Mouse (Mus musculus): ENCODE data around the gene Klk1b1. TPM values are rescaled to one million over a fixed set of nuclear protein-coding genes. Genes with fewer than 3 reads are reported as not detected.
"Not testable (repeated sequence)": the region's sequence is repeated elsewhere in the genome, so short reads cannot be mapped to it uniquely, and the experiment has no call there.

The Klk1b1 gene
- polyA plus RNA-seq, 1 experiment: 2.1 TPM

DNA sequence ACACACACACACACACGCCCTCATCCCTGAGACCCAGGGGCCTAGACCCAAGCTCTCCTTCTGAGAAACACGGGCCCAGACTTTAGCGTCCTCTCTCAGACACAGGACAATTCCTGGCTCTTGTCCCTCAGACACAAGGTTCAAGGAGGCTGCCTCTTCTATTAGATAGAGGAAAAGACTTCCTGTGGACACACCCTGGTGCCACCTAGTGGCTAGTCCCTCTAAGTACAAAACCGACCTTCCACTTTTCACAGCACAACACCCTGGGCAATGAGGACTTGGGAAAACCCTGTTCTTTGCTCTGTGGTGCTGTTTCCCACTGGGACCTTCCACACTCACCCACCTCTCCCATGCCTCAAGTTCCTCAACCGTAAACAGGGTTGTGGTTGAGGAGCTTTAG, 40.6 kb upstream of the Klk1b1 start:
- Histone ChIP-seq H3K27me3 (ENCODE audit: control insufficient read depth, insufficient read depth, low read length) (no peaks in the 10 kb centered on the region), H3K36me3 (ENCODE audit: control insufficient read depth, insufficient read depth, low read length) (no peaks in the 10 kb centered on the region), H3K27ac (ENCODE audit: control insufficient read depth, insufficient read depth, low read depth, low read length) (no peak overlapping the region), H3K4me1 (ENCODE audit: control insufficient read depth, insufficient read depth, low read length) (peaks cover 7% of the 10 kb centered on the region), H3K4me3 (ENCODE audit: control insufficient read depth, low read depth, low read length) (no peak overlapping the region)
- TF ChIP-seq POLR2A (IDR thresholded peaks at IDR 0.05; ENCODE audit: control insufficient read depth, low read depth, low read length) (no peak), CTCF (IDR thresholded peaks at IDR 0.05; ENCODE audit: control insufficient read depth, insufficient read depth, insufficient replicate concordance, low read depth, low read length) (no peak)

DNA sequence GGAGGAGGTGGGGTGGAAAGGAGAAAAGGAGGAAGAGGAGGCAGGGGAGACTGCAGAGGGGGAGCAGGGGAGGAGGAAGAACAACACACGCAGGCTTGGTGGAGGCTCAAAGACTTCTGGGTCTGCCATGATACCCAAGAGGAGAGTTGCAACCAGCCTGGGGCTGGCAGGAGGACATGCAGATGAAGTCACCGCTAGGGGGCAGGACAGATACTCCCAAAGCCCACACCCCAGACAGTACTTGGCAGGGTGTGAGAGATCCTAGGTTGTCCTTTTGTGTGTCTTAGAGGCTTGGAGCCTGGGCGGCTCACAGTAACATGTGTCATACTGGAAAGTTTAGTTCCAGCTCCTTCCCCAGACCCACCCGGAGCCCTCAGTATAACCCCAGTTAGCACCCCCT, 38.0 kb upstream of the Klk1b1 start:
- TF ChIP-seq CTCF (IDR thresholded peaks at IDR 0.05; ENCODE audit: control insufficient read depth, insufficient read depth, insufficient replicate concordance, low read depth, low read length) (peak; percentile 64; the same call in 1 of the 2 replicates), POLR2A (IDR thresholded peaks at IDR 0.05; ENCODE audit: control insufficient read depth, low read depth, low read length) (no peak)
- Histone ChIP-seq H3K36me3 (ENCODE audit: control insufficient read depth, insufficient read depth, low read length) (no peaks in the 10 kb centered on the region), H3K4me1 (ENCODE audit: control insufficient read depth, insufficient read depth, low read length) (peaks cover 7% of the 10 kb centered on the region), H3K4me3 (ENCODE audit: control insufficient read depth, low read depth, low read length) (peak overlapping the region; percentile 64), H3K27ac (ENCODE audit: control insufficient read depth, insufficient read depth, low read depth, low read length) (no peak overlapping the region), H3K27me3 (ENCODE audit: control insufficient read depth, insufficient read depth, low read length) (no peaks in the 10 kb centered on the region)

DNA sequence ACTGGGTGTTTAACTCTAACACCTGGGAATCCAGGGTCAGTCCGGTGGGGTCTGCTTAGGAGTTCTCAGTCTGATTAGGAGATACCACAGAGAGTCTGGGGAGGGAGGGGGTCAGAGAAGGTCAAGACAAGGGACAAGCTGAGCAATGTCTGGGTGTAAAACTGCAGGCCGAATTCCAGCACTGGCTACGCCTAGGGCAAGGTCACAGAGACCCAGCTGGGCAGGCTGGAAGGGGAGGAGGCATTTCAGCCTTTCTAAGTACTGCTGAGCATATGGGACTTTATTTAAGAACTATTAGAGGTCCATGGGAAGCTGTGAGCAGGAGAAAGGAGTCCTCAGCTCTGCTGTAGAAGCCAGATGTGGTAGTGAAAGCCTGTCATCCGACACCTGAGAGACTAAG, 34.2 kb upstream of the Klk1b1 start:
- Histone ChIP-seq H3K27ac (ENCODE audit: control insufficient read depth, insufficient read depth, low read depth, low read length) (no peak overlapping the region), H3K27me3 (ENCODE audit: control insufficient read depth, insufficient read depth, low read length) (no peaks in the 10 kb centered on the region), H3K36me3 (ENCODE audit: control insufficient read depth, insufficient read depth, low read length) (no peaks in the 10 kb centered on the region), H3K4me3 (ENCODE audit: control insufficient read depth, low read depth, low read length) (no peak overlapping the region), H3K4me1 (ENCODE audit: control insufficient read depth, insufficient read depth, low read length) (peaks cover 10% of the 10 kb centered on the region)
- TF ChIP-seq CTCF (IDR thresholded peaks at IDR 0.05; ENCODE audit: control insufficient read depth, insufficient read depth, insufficient replicate concordance, low read depth, low read length): no peak
- TF ChIP-seq POLR2A (IDR thresholded peaks at IDR 0.05; ENCODE audit: control insufficient read depth, low read depth, low read length): no peak

DNA sequence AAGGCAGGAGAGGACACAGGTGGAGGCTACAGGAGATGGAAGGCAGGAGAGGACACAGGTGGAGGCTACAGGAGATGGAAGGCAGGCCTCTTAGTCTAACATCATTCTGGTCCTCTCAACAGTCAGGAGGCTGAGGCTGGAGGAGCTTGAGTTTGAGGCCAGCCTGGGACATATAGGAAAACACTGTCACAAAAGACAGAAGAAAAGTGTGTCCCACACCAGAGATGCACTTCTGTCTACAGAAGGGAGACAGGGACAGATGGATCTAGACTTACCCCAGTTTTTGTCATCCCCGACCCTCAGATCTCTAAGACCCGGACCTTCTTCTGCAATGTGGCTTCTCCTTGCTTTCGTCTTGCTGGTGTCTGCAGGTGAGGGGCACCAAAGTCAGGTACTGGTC, 33.1 kb upstream of the Klk1b1 start, which contains the start of gene Klk15:
TSS of gene Klk15 (plus strand) at position 301 of the 400 bp plus-strand sequence.
- TF ChIP-seq POLR2A (IDR thresholded peaks at IDR 0.05; ENCODE audit: control insufficient read depth, low read depth, low read length) (no peak), CTCF (IDR thresholded peaks at IDR 0.05; ENCODE audit: control insufficient read depth, insufficient read depth, insufficient replicate concordance, low read depth, low read length) (no peak)

DNA sequence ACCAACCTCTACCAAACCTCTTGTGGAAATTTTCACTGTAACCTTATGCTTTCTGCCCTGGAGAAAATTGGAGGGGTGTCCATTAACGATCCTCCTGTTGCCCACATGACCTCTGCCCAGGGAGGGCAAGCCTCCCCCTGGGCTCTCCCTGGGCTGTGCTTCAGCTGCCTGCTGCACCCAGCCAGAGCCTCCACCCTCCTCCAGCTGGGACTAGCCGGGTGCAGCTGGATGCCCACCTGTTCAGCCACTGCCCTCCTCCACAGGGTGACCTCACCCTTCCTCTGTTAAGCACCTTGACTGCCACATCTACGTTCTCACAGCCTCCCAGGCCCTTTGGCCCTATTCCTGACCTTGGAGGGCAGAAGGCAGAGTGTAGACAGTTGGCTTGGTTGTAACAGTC, 31.8 kb upstream of the Klk1b1 start:
- Histone ChIP-seq H3K27ac (ENCODE audit: control insufficient read depth, insufficient read depth, low read depth, low read length) (no peak overlapping the region), H3K4me3 (ENCODE audit: control insufficient read depth, low read depth, low read length) (no peak overlapping the region), H3K36me3 (ENCODE audit: control insufficient read depth, insufficient read depth, low read length) (no peaks in the 10 kb centered on the region), H3K4me1 (ENCODE audit: control insufficient read depth, insufficient read depth, low read length) (peaks cover 6% of the 10 kb centered on the region), H3K27me3 (ENCODE audit: control insufficient read depth, insufficient read depth, low read length) (no peaks in the 10 kb centered on the region)
- no peak for TF ChIP-seq POLR2A (IDR thresholded peaks at IDR 0.05; ENCODE audit: control insufficient read depth, low read depth, low read length)
- TF ChIP-seq CTCF (IDR thresholded peaks at IDR 0.05; ENCODE audit: control insufficient read depth, insufficient read depth, insufficient replicate concordance, low read depth, low read length): no peak

More for the DNA sequence above, 33.1 kb upstream of the Klk1b1 start, which contains the start of gene Klk15:
- Histone ChIP-seq H3K27ac (ENCODE audit: control insufficient read depth, insufficient read depth, low read depth, low read length) (no peak within 1 kb of the TSS), H3K4me3 (ENCODE audit: control insufficient read depth, low read depth, low read length) (no peak within 1 kb of the TSS), H3K4me1 (ENCODE audit: control insufficient read depth, insufficient read depth, low read length) (peaks cover 13% of the 10 kb centered on the region), H3K27me3 (ENCODE audit: control insufficient read depth, insufficient read depth, low read length) (no peaks in the 10 kb centered on the region), H3K36me3 (ENCODE audit: control insufficient read depth, insufficient read depth, low read length) (no peaks in the 10 kb centered on the region)

DNA sequence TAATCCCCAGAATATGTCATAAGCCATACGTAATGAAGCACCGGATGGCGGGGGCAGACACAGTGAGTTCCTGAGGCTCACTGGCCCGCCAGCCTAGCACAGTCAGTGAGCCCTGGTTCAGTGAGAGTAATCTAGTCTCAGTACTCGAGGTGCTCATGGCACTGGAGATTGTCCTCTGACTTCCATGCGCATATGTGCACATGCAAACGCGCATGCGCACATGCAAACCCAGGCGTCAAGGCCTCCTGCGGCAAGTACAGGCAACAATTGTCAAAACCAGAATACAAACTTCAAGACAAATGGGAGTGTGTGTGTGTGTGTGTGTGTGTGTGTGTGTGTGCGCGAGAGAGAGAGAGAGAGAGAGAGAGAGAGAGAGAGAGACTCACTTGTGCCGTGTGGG, 30.0 kb upstream of the Klk1b1 start:
- TF ChIP-seq CTCF (IDR thresholded peaks at IDR 0.05; ENCODE audit: control insufficient read depth, insufficient read depth, insufficient replicate concordance, low read depth, low read length): no peak
- no peak for TF ChIP-seq POLR2A (IDR thresholded peaks at IDR 0.05; ENCODE audit: control insufficient read depth, low read depth, low read length)
- Histone ChIP-seq H3K27ac (ENCODE audit: control insufficient read depth, insufficient read depth, low read depth, low read length) (no peak overlapping the region), H3K27me3 (ENCODE audit: control insufficient read depth, insufficient read depth, low read length) (no peaks in the 10 kb centered on the region), H3K36me3 (ENCODE audit: control insufficient read depth, insufficient read depth, low read length) (no peaks in the 10 kb centered on the region), H3K4me1 (ENCODE audit: control insufficient read depth, insufficient read depth, low read length) (peaks cover 6% of the 10 kb centered on the region), H3K4me3 (ENCODE audit: control insufficient read depth, low read depth, low read length) (no peak overlapping the region)

DNA sequence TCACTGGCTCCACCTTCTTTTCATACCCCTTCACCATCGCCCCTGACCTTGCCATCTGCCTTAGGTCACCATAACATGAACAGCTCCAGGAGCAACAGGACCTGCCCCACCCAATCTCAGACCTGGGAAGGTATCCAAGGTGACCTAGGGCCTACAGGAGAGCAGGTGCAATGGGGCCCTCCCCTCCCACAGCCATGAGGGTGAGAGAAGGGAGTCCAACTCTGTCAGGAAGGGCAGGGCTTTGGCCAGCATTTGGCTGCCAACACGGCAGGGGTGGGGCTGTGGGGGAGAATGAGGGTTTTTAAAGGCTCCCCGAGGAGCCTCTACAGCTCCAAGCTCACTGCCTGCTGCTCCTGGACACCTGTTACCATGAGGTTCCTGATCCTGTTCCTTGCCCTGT, 24.3 kb upstream of the Klk1b1 start:
- H3K36me3 ChIP-seq (ENCODE audit: control insufficient read depth, insufficient read depth, low read length); H3K27ac ChIP-seq (ENCODE audit: control insufficient read depth, insufficient read depth, low read depth, low read length); H3K4me1 ChIP-seq (ENCODE audit: control insufficient read depth, insufficient read depth, low read length); H3K27me3 ChIP-seq (ENCODE audit: control insufficient read depth, insufficient read depth, low read length): not testable (repeated sequence)
- H3K4me3 ChIP-seq (ENCODE audit: control insufficient read depth, low read depth, low read length): peak overlapping the region; percentile 81

DNA sequence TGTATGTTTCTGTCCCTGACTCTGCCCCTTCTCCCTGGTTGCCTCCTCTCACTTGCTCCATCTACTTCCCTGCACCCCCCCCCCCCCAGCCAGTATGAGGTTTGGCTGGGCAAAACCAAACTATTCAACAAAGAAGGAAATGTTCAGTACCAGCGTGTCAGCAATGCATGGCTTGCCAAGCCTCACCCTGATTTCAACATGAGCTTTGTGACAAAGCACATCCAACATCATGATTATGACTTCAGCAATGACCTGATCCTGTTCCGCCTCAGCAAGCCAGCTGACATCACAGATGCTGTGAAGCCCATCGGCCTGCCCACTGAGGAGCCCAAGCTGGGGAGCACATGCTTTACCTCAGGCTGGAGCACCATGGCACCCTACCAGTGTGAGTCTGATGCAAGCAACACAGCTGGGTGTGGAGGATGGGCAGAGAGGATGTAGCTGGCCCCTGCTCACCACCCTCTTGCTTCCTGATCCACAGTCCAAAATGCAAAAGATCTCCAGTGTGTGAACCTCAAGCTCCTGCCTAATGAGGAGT, 21.8 kb upstream of the Klk1b1 start:
- H3K27ac ChIP-seq (ENCODE audit: control insufficient read depth, insufficient read depth, low read depth, low read length): peak overlapping the region; percentile 30; the same call in 1 of the 2 replicates
- no peaks in the 10 kb centered on the region for H3K27me3 ChIP-seq (ENCODE audit: control insufficient read depth, insufficient read depth, low read length)
- peak overlapping the region; percentile 73 for H3K4me3 ChIP-seq (ENCODE audit: control insufficient read depth, low read depth, low read length)
- H3K36me3 ChIP-seq (ENCODE audit: control insufficient read depth, insufficient read depth, low read length): no peaks in the 10 kb centered on the region
- TF ChIP-seq POLR2A (IDR thresholded peaks at IDR 0.05; ENCODE audit: control insufficient read depth, low read depth, low read length): peak; percentile 81; the same call in 1 of the 2 replicates
- no peak for TF ChIP-seq CTCF (IDR thresholded peaks at IDR 0.05; ENCODE audit: control insufficient read depth, insufficient read depth, insufficient replicate concordance, low read depth, low read length)
- no peaks in the 10 kb centered on the region for H3K4me1 ChIP-seq (ENCODE audit: control insufficient read depth, insufficient read depth, low read length)
